Mouse (Mus musculus) limb, embryonic 15.5 days (tissue): ENCODE measurements at regions not wholly inside any gene's neighbourhood (a gene's known extent, or its start where the extent isn't known, plus 50 kb on each side); places are given as distances from the start of the nearest gene placed in this dataset.

ENCODE experiments used
- ATAC-seq: fragments of 200-750 bp; cut with Nextera tagmentation; 2 replicates; pipeline ENCODE4 v1.8.0; 2017; ENCODE audit warnings: low read depth, moderate TSS enrichment; ENCODE audit not compliant: insufficient number of reproducible peaks, low FRiP score, low TSS enrichment
- H3K27ac ChIP-seq: fragments of 300-500 bp; sonication (generic); 2 replicates; pipeline ENCODE4 v1.5.1; 2015; ENCODE audit warnings: moderate library complexity, mild to moderate bottlenecking, inconsistent platforms
- H3K27me3 ChIP-seq: fragments of 300-500 bp; sonication (generic); 2 replicates; pipeline ENCODE4 v1.6.1; 2015; ENCODE audit warnings: inconsistent platforms
- H3K36me3 ChIP-seq: fragments of 300-500 bp; sonication (generic); 2 replicates; pipeline ENCODE4 v1.6.1; 2015; ENCODE audit warnings: inconsistent platforms
- H3K4me1 ChIP-seq: fragments of 300-500 bp; sonication (generic); 2 replicates; pipeline ENCODE4 v1.6.1; 2015; ENCODE audit warnings: inconsistent platforms
- H3K4me2 ChIP-seq: fragments of 300-500 bp; sonication (generic); 2 replicates; pipeline ENCODE4 v1.6.1; 2015; ENCODE audit warnings: mild to moderate bottlenecking, inconsistent platforms
- H3K4me3 ChIP-seq: fragments of 300-500 bp; sonication (generic); 2 replicates; pipeline ENCODE4 v1.5.1; 2015; ENCODE audit warnings: mild to moderate bottlenecking, inconsistent platforms
- H3K9ac ChIP-seq: fragments of 300-500 bp; sonication (generic); 2 replicates; pipeline ENCODE4 v1.6.1; 2015; ENCODE audit warnings: inconsistent platforms
- H3K9me3 ChIP-seq: fragments of 300-500 bp; sonication (generic); 2 replicates; pipeline ENCODE4 v1.6.1; 2016; ENCODE audit warnings: inconsistent platforms
- WGBS: fragments of 180-500 bp; shearing (Covaris S2); methylation state at CpG from one replicate; pipeline ENCODE4 v1.1.7; 2015; 5-methylcytosine and 5-hydroxymethylcytosine counted together

DNA sequence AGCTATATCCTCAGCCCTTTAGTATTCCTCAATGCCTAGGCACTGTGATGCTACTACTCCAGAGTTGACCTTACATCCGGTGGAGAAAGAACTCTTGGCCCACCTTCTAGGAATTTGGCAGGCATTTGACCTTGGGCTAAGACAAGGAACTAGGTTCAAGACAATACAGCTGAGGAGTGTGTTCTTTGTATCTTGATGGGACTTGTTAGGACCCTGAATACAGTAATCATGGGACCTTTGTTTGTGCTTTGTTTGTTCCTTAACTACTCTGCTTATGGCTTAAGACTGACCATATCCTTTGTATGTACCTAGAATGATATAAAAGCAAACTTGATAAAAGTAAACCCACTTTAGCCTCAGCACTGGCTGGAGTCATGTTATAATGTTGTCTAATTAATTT lies 186.7 kb downstream of the Abcc12 start:
- ATAC-seq, result no peak

DNA sequence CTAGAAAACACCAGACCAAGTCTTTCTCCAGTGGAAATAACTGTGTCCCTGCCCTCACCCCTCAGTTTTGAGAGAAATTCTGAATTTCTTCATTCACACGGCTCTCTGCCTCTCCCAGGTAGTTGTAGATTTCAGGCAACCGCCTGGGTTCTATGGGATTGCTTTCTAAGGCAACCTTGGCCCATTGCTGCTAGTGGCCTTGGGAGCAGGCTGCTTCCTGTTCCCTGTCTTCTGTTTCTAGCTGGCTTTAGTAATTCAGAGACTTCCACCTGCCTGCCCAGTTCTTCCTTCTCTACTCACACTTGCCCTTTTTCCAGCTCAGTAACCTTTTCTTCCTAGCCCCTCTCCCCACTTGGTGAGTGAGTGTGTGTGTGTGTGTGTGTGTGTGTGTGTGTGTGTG lies 187.1 kb downstream of the Abcc12 start:
- no peak overlapping the region for H3K9ac ChIP-seq

More for the DNA sequence above, 186.7 kb downstream of the Abcc12 start:
- no peak overlapping the region for H3K27ac ChIP-seq
- H3K4me2 ChIP-seq, result no peak overlapping the region
- H3K36me3 ChIP-seq, result no peaks in the 10 kb centered on the region
- H3K9ac ChIP-seq, result no peak overlapping the region
- no peaks in the 10 kb centered on the region for H3K9me3 ChIP-seq
- H3K4me3 ChIP-seq, result no peak overlapping the region
- no peaks in the 10 kb centered on the region for H3K27me3 ChIP-seq
- WGBS, result 89% methylated on average over 1 of the region's 1 CpGs
- H3K4me1 ChIP-seq, result peaks cover 6% of the 10 kb centered on the region; the same call in 1 of the 2 replicates

DNA sequence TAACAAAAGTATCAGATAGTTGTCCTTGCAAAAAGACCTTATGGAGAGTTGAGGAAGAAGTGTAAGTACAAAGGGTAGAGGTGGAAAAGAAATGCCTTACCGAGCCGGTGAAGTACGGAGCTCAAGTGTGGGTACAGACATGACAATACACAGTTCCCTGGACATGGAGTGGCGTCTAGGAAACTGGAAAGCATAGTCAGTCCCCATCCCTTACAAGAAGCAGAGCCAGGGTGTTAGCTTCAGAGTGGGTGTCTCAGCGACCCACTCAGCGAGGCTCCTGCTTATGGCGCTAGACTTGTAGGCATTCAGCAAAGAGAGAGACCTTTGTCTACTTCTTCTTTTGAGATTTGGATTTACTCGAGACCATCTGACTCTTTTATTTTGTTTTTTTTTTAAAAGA lies 189.8 kb downstream of the Abcc12 start:
- H3K27ac ChIP-seq, result no peak overlapping the region

More for the DNA sequence above, 187.1 kb downstream of the Abcc12 start:
- Histone ChIP-seq H3K4me2 (no peak overlapping the region), H3K4me3 (no peak overlapping the region), H3K27ac (no peak overlapping the region), H3K9me3 (no peaks in the 10 kb centered on the region), H3K4me1 (peaks cover 6% of the 10 kb centered on the region; the same call in 1 of the 2 replicates), H3K27me3 (no peaks in the 10 kb centered on the region), H3K36me3 (no peaks in the 10 kb centered on the region)
- ATAC-seq, result no peak
- 84% methylated on average over 2 of the region's 2 CpGs for WGBS

DNA sequence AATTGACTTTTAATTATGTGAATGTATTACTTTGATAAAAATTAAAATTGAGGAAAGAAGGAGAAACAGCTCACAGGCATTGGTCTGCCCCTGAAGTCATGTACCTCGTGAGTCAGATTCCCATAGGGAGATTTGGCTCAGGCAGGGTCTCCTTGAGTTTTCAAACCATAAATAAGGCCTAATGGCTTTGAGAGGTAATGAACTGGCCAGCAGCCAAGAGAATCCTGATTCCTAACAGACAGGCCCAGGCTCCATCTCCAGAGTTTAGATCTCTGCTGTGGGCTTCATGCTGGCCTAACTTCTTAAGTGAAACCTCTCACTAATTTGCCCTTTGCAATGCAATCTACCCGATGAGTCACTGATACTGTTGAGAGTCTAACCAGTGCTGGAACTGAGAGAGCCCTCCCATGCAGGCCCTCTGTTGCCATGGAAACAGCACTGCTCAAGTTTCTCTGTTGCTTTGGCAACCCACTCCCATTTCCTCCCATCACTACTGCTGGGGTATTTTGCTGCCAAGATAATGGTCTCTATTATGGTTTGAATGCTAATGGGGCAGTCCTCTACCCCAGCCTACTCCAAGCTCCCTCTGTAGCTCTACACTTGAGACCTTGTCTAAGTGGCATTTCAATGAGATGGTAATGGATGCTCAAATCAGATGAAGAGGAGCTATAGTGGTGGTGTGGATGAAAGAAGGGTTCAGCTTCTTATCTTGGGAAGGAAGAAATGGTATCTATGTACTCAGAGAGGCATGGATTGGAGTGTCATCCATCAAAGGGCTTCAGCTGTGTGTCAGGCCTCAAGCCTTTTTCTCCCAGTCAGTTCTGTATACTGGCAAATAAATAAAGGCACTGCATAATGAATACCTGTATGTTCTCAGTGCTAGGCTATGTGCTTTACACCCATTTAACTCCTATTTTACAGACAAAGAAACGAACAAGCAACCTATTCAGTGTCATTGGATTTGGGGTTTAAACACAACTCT lies 190.5 kb downstream of the Abcc12 start:
- Histone ChIP-seq H3K27me3 (no peaks in the 10 kb centered on the region), H3K4me3 (no peak overlapping the region), H3K36me3 (no peaks in the 10 kb centered on the region), H3K4me2 (no peak overlapping the region), H3K27ac (no peak overlapping the region), H3K9ac (no peak overlapping the region), H3K9me3 (no peaks in the 10 kb centered on the region), H3K4me1 (peaks cover 6% of the 10 kb centered on the region; the same call in 1 of the 2 replicates)
- ATAC-seq, result no peak
- 38% methylated on average over 3 of the region's 3 CpGs for WGBS

More for the DNA sequence above, 189.8 kb downstream of the Abcc12 start:
- Histone ChIP-seq H3K9ac (no peak overlapping the region), H3K4me3 (no peak overlapping the region), H3K27me3 (no peaks in the 10 kb centered on the region), H3K4me1 (peaks cover 6% of the 10 kb centered on the region; the same call in 1 of the 2 replicates), H3K9me3 (no peaks in the 10 kb centered on the region), H3K36me3 (no peaks in the 10 kb centered on the region), H3K4me2 (no peak overlapping the region)
- 86% methylated on average over 8 of the region's 8 CpGs for WGBS
- no peak for ATAC-seq

DNA sequence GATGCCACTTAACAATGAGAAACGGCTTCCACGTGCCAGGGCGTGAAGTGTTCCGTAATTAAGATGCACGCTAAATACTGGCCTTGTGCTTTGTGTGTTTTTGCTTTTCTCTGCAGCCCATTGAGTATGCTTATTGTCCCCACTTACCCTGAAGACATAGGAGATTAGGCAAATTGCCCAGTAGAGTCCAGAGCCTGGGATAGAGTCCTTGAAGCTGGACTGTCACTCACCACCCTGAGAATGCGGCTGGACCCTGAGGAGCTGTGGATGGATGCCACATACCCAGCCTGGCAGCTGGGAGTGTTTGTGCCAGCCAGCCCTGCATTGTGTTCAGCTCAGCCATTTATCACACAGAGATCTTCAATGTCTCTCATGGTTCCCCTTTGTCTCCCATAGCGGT lies 195.2 kb downstream of the Abcc12 start:
- Histone ChIP-seq H3K4me3 (no peak overlapping the region), H3K27me3 (no peaks in the 10 kb centered on the region), H3K9me3 (no peaks in the 10 kb centered on the region), H3K27ac (no peak overlapping the region), H3K4me1 (peaks cover 6% of the 10 kb centered on the region; the same call in 1 of the 2 replicates), H3K4me2 (no peak overlapping the region), H3K9ac (no peak overlapping the region), H3K36me3 (no peaks in the 10 kb centered on the region)
- WGBS, result 89% methylated on average over 7 of the region's 7 CpGs
- ATAC-seq, result no peak

DNA sequence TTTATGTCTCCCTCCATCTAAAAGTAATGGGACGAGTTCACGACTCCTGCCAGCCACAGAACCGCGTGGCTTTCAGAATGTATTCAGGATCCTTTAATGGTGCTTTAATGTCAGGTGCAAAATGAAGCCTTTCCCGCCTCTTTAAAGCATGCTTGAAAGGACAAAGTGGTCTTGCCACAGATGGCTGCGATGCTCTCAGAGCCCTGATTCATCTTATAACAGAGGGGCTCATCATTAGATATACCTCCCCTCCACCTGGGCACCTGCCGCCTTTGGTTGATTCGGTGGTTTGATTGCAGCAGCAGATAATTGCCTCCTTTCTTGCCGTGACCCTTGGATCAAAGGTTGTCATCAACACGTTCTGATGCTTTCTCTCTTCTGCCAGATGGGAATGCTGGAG lies 198.5 kb downstream of the Abcc12 start:
- Histone ChIP-seq H3K9ac (no peak overlapping the region), H3K4me2 (no peak overlapping the region), H3K4me1 (no peaks in the 10 kb centered on the region), H3K27ac (no peak overlapping the region), H3K4me3 (no peak overlapping the region), H3K36me3 (no peaks in the 10 kb centered on the region), H3K9me3 (no peaks in the 10 kb centered on the region), H3K27me3 (no peaks in the 10 kb centered on the region)
- WGBS, result 81% methylated on average over 10 of the region's 10 CpGs
- no peak for ATAC-seq

DNA sequence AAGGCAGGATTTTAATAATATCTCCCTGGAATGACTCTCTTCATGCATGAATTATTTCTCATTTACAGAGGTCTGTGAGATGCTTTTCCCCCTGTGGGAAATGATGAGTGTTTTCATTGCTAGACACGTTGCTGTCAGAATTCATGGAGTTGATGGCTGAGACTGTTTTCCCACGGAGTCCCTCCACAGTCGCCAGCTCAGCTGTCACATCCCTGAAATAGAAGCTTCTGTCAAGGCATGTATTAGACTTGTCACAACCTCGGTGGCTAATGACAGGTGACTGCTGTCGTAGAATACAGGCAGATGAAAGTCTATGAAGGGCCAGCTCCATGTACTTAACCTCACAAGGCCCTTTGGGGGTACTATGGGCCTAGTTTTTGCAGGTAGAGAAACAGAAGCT lies 212.4 kb downstream of the Abcc12 start:
- Histone ChIP-seq H3K4me3 (no peak overlapping the region), H3K9me3 (no peaks in the 10 kb centered on the region), H3K9ac (no peak overlapping the region), H3K27me3 (no peaks in the 10 kb centered on the region), H3K36me3 (no peaks in the 10 kb centered on the region), H3K27ac (no peak overlapping the region), H3K4me1 (no peaks in the 10 kb centered on the region), H3K4me2 (no peak overlapping the region)
- ATAC-seq, result no peak
- WGBS, result 57% methylated on average over 5 of the region's 5 CpGs

DNA sequence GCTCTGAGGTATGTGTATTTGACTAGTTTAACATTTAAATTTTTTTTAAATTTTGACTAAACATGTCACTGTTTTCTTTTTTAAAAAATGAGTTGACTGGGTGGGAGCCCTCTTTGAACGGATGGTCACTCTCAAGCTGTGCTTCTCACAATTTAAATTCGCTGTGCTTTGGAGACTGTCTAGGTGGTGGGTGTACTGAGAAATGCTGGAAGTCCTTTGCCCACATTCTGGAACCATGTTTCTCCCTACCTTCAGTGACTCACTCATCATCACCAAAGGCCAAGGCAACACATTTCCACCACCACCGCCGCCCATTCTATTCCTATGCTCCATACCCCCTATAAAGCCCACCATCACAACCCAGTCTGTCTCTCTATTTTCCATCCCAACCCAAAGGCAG lies 213.8 kb downstream of the Abcc12 start:
- H3K27me3 ChIP-seq, result no peaks in the 10 kb centered on the region
- no peak for ATAC-seq
- H3K9ac ChIP-seq, result no peak overlapping the region
- 88% methylated on average over 4 of the region's 4 CpGs for WGBS
- no peak overlapping the region for H3K4me2 ChIP-seq
- H3K27ac ChIP-seq, result no peak overlapping the region
- no peak overlapping the region for H3K4me3 ChIP-seq
- no peaks in the 10 kb centered on the region for H3K36me3 ChIP-seq
- no peaks in the 10 kb centered on the region for H3K9me3 ChIP-seq
- no peaks in the 10 kb centered on the region for H3K4me1 ChIP-seq

DNA sequence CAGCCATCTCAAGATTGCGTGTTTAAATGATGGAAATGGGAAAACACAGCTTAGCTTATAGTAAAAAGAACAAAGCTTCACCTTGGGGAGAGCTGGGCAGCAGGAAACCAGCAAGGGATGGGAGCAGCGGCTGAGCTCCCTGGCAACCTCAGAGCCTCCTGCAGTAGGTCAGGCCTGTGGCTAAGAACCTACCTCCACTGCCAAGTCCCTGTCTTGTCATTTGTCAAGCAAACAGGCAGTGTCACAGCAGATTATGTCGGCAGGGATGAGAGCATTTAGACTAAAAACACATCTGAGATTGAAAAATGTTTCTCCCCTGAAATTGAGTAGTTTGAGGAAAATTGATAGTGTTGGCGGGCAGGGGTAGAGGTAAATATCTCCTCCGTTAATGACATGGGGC lies 214.8 kb downstream of the Abcc12 start:
- Histone ChIP-seq H3K4me2 (no peak overlapping the region), H3K9me3 (no peaks in the 10 kb centered on the region), H3K4me1 (no peaks in the 10 kb centered on the region), H3K27me3 (no peaks in the 10 kb centered on the region), H3K9ac (no peak overlapping the region), H3K4me3 (no peak overlapping the region), H3K27ac (no peak overlapping the region), H3K36me3 (no peaks in the 10 kb centered on the region)
- 81% methylated on average over 5 of the region's 5 CpGs for WGBS
- ATAC-seq, result no peak

DNA sequence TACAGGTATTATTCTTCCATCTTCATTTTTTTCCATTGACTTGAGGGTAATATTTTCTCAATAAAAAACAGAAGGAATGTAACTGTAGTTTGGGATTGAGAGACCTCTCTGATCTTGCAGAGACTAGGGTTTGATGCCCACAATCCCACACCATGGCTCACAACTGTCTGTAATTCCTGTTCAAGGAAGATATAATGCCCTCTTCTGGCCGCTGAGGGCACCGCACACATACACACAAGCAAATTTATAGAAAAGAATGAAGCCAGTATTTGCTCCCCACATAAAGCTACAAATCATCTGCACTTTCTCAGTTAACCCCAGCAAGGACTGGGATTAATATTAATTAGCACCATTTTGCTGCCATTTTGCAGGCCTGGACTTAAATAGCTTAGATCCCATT lies 215.6 kb downstream of the Abcc12 start:
- Histone ChIP-seq H3K4me2 (no peak overlapping the region), H3K27me3 (no peaks in the 10 kb centered on the region), H3K9me3 (no peaks in the 10 kb centered on the region), H3K4me1 (no peaks in the 10 kb centered on the region), H3K27ac (no peak overlapping the region), H3K36me3 (no peaks in the 10 kb centered on the region), H3K9ac (no peak overlapping the region), H3K4me3 (no peak overlapping the region)
- WGBS, result 51% methylated on average over 2 of the region's 2 CpGs
- ATAC-seq, result no peak

DNA sequence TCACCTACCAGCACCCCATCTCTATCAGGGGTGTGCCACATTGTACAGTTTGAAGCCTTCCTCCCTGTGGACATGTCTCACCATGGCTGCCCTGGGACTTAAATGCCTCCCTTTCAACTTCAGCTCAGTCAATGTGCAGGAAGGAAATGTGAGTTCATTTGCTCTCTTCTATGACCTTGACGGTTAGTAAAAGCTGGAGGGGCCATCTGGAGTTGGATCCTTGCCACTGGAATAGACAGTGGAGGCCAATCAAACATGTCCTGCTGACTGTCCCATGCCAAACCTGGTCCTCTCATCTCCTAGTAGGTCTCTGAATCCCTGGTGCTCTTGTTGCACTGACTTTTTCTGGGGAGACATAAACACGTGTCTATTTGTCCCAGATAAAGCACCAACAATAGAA lies 220.2 kb downstream of the Abcc12 start:
- 72% methylated on average over 2 of the region's 2 CpGs for WGBS
- Histone ChIP-seq H3K4me1 (0 out of 2 replicates have a peak, but pooled peaks cover 2% of the 10 kb centered on the region), H3K9ac (no peak overlapping the region), H3K27me3 (no peaks in the 10 kb centered on the region), H3K27ac (no peak overlapping the region), H3K36me3 (no peaks in the 10 kb centered on the region), H3K4me2 (no peak overlapping the region), H3K9me3 (no peaks in the 10 kb centered on the region), H3K4me3 (no peak overlapping the region)
- ATAC-seq, result no peak

DNA sequence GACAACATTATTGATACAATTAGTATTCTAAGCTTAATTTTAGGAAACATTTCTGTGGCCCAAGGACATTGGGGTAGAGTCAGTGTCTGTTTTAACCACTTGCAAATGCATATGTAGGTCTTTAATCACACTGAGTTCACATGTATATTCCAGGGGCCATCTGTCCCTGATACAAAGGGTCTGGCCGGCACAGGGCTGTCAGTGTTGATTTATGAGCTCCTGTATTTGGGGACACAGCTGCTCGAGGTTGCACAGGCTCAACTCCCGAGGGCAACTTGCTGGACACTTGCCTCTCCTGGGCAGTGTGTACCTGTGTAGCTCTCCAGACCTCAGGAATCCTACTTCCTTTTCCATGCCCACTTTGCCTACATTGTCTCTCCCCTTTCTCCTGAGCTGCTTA lies 221.0 kb downstream of the Abcc12 start:
- Histone ChIP-seq H3K9me3 (no peaks in the 10 kb centered on the region), H3K36me3 (no peaks in the 10 kb centered on the region), H3K4me1 (0 out of 2 replicates have a peak, but pooled peaks cover 2% of the 10 kb centered on the region), H3K9ac (no peak overlapping the region), H3K27me3 (no peaks in the 10 kb centered on the region), H3K4me3 (no peak overlapping the region), H3K4me2 (no peak overlapping the region), H3K27ac (no peak overlapping the region)
- ATAC-seq, result no peak
- WGBS, result 6% methylated on average over 3 of the region's 3 CpGs
